Mouse (Mus musculus) megakaryocyte progenitor cell, adult 5-6 weeks (primary cell): ENCODE data around the gene Krt2. TPM values are rescaled to one million over a fixed set of nuclear protein-coding genes. Genes with fewer than 3 reads are reported as not detected.

Source experiments
- ATAC-seq: replicated peaks from 2 replicates; pipeline ENCODE4 v1.8.0; 2016; ENCODE audit warnings: mild to moderate bottlenecking, moderate TSS enrichment, inconsistent platforms; ENCODE audit not compliant: poor library complexity
- total RNA-seq, 2 experiments: library from RNA; stranded (forward) in 1 of 2; stranded (reverse) in 1 of 2; fragments of 157-497, 149-512 nt in 1 of 2; fragments of 200-1000 nt in 1 of 2; gene quantifications; 2 replicates each; pipeline versions ENCODE4 v1.2.3 to v1.2.4; 2015 to 2017

Gene Krt2
- total RNA-seq, 2 experiments from 2014 or later = not detected

GRCm38 (mm10) chr15:101773420-101773819, 44.5 kb downstream of the Krt2 start:
- peak; percentile 21; the same call in 1 of the 2 replicates for ATAC-seq

GRCm38 (mm10) chr15:101772711-101773081, 45.3 kb downstream of the Krt2 start:
- peak; percentile 92 for ATAC-seq

DNA sequence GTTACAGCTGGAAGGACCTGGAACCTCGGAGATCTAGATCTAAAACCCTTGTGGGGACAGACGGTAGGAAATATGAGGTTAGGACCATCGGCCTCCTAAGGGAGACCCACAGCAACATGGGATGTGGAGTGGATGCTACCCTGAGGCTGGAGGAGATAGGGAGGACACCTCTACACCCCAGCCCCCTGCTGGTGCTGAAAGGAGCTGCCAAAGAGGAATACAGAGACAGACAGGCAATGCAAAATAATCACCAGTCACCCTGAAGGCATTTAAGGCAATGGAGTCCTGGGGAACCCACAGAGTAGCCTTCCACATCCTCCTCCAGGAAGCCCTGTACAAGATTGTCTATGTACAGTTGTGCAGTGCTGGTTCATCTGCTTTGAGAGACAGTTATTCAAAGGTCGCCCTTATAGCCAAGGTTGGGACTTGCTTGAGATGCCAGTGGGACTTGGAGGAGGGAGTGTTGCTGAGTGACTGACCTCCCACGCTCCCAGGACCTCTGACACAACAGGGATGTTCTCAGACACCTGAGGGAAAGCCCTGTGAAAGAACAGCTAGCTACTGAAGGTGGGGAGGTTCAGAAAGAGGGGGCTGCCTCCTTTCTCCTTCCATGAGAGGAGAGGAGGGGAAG, 45.8 kb downstream of the Krt2 start:
- ATAC-seq = peak; percentile 54; the same call in 1 of the 2 replicates

DNA sequence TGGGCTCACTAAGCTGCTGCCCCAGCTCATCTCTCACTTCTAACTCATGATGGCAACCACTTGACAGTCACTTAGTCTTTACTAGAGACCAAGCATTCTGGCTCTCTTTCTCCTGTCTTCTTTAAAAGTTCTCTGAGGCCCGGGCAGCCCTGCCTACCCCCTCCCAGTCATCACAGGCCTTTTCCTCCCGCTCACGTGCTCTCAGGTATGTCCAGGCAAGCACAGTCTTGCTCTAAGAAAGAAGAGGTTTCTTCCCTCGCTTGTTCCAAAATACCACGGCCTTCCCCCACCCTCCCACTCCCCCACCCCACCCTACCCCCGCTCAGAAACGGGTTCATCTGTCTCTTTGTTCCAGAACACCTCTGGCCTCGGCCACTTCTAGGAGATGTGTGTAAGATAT, 47.7 kb downstream of the Krt2 start:
- no peak for ATAC-seq

Other genes with a start within 250 kb of the Krt2 start
- not detected in 2 replicates for gene Krt75, start 244.3 kb downstream of the Krt2 start, total RNA-seq (2015)
- not detected in 2 replicates for gene Krt75, start 244.3 kb downstream of the Krt2 start, total RNA-seq (2017)
- not detected in 2 replicates for gene Gm5414, start 190.0 kb downstream of the Krt2 start, total RNA-seq (2015)
- not detected in 2 replicates for gene Gm5414, start 190.0 kb downstream of the Krt2 start, total RNA-seq (2017)
- gene Gm5478, start 170.8 kb downstream of the Krt2 start, total RNA-seq (2015) = not detected in 2 replicates
- not detected in 2 replicates for gene Gm5478, start 170.8 kb downstream of the Krt2 start, total RNA-seq (2017)
- not detected in 2 replicates for gene Krt6b, start 137.9 kb downstream of the Krt2 start, total RNA-seq (2015)
- not detected in 2 replicates for gene Krt6b, start 137.9 kb downstream of the Krt2 start, total RNA-seq (2017)
- gene Krt6a, start 123.9 kb downstream of the Krt2 start, total RNA-seq (2015) = not detected in 2 replicates
- not detected in 2 replicates for gene Krt6a, start 123.9 kb downstream of the Krt2 start, total RNA-seq (2017)
- gene Krt5, start 105.3 kb downstream of the Krt2 start, total RNA-seq (2015) = not detected in 2 replicates
- gene Krt5, start 105.3 kb downstream of the Krt2 start, total RNA-seq (2017) = not detected in 2 replicates
- gene Krt71, start 75.1 kb downstream of the Krt2 start, total RNA-seq (2015) = not detected in 2 replicates
- gene Krt71, start 75.1 kb downstream of the Krt2 start, total RNA-seq (2017) = not detected in 2 replicates
- gene Krt72, start 31.7 kb downstream of the Krt2 start, total RNA-seq (2015) = not detected in 2 replicates
- gene Krt72, start 31.7 kb downstream of the Krt2 start, total RNA-seq (2017) = not detected in 2 replicates
- not detected in 2 replicates for gene Krt73, start 15.8 kb downstream of the Krt2 start, total RNA-seq (2015)
- not detected in 2 replicates for gene Krt73, start 15.8 kb downstream of the Krt2 start, total RNA-seq (2017)
- gene Krt1, start 32.6 kb upstream of the Krt2 start, total RNA-seq (2015) = not detected in 2 replicates
- gene Krt1, start 32.6 kb upstream of the Krt2 start, total RNA-seq (2017) = not detected in 2 replicates
- not detected in 2 replicates for gene Krt77, start 51.5 kb upstream of the Krt2 start, total RNA-seq (2015)
- not detected in 2 replicates for gene Krt77, start 51.5 kb upstream of the Krt2 start, total RNA-seq (2017)
- not detected in 2 replicates for gene Krt76, start 74.8 kb upstream of the Krt2 start, total RNA-seq (2015)
- gene Krt76, start 74.8 kb upstream of the Krt2 start, total RNA-seq (2017) = not detected in 2 replicates
- gene Krt4, start 106.6 kb upstream of the Krt2 start, total RNA-seq (2015) = 0.52 TPM in 1 of 2 replicates, not detected in the other
- gene Krt4, start 106.6 kb upstream of the Krt2 start, total RNA-seq (2017) = not detected in 2 replicates
- not detected in 2 replicates for gene Krt79, start 122.2 kb upstream of the Krt2 start, total RNA-seq (2015)
- not detected in 2 replicates for gene Krt79, start 122.2 kb upstream of the Krt2 start, total RNA-seq (2017)
- not detected in 2 replicates for gene Krt78, start 136.1 kb upstream of the Krt2 start, total RNA-seq (2015)
- gene Krt78, start 136.1 kb upstream of the Krt2 start, total RNA-seq (2017) = not detected in 2 replicates
- 0.12 and 0.73 TPM in 2 replicates for gene Krt8, start 186.3 kb upstream of the Krt2 start, total RNA-seq (2015)
- 0.12 and 0.44 TPM in 2 replicates for gene Krt8, start 186.3 kb upstream of the Krt2 start, total RNA-seq (2017)
- gene Krt18, start 210.0 kb upstream of the Krt2 start, total RNA-seq (2015) = 7.9 and 11.8 TPM in 2 replicates
- 12.0 and 14.6 TPM in 2 replicates for gene Krt18, start 210.0 kb upstream of the Krt2 start, total RNA-seq (2017)